Mouse (Mus musculus): ENCODE results near the gene Papolb. TPM values are rescaled to one million over a fixed set of nuclear protein-coding genes. Genes with fewer than 3 reads are reported as not detected.

Gene Papolb
- total and polyA plus RNA-seq, 2 experiments from 2014 or later = 0.14 to 0.66 TPM

- Histone ChIP-seq H3K4me2 (ENCODE audit: low read depth, low read length, poor library complexity, severe bottlenecking) (no peak overlapping the region), H3K9me3 (ENCODE audit: low read length) (no peaks in the 10 kb centered on the region), H3K27me3 (ENCODE audit: insufficient read depth, low read length) (no peaks in the 10 kb centered on the region), H3K4me3 (ENCODE audit: low read depth, low read length) (no peak overlapping the region), H3K27ac (ENCODE audit: low read depth, low read length) (peak overlapping the region; percentile 4; the same call in 1 of the 2 replicates), H3K9ac (replicated peaks; ENCODE audit: low read length, poor library complexity, severe bottlenecking) (no peak overlapping the region), H3K4me1 (ENCODE audit: insufficient read depth, low read length) (no peaks in the 10 kb centered on the region), H3K36me3 (ENCODE audit: insufficient read depth, low read length) (no peaks in the 10 kb centered on the region)
- ATAC-seq (ENCODE audit: low FRiP score) (peak; percentile 76), DNase-seq (ENCODE audit: low spot score) (peak; percentile 92)
- WGBS = 27% methylated on average over 10 of the region's 21 CpGs
- peak; percentile 94 for TF ChIP-seq CTCF (IDR thresholded peaks at IDR 0.05)
Measured at GRCm38 (mm10) chr5:142557397-142558067, 27.7 kb upstream of the Papolb start.

- Histone ChIP-seq H3K27ac (ENCODE audit: low read depth, low read length) (no peak overlapping the region), H3K9ac (replicated peaks; ENCODE audit: low read length, poor library complexity, severe bottlenecking) (no peak overlapping the region), H3K36me3 (ENCODE audit: insufficient read depth, low read length) (no peaks in the 10 kb centered on the region), H3K9me3 (ENCODE audit: low read length) (no peaks in the 10 kb centered on the region), H3K27me3 (ENCODE audit: insufficient read depth, low read length) (no peaks in the 10 kb centered on the region), H3K4me1 (ENCODE audit: insufficient read depth, low read length) (no peaks in the 10 kb centered on the region), H3K4me3 (ENCODE audit: low read depth, low read length) (no peak overlapping the region), H3K4me2 (ENCODE audit: low read depth, low read length, poor library complexity, severe bottlenecking) (no peak overlapping the region)
- TF ChIP-seq CTCF (IDR thresholded peaks at IDR 0.05) = no peak
- no peak for DNase-seq (ENCODE audit: low spot score)
- WGBS = 84% methylated on average over 4 of the region's 4 CpGs
- no peak for ATAC-seq (ENCODE audit: low FRiP score)
Measured at GRCm38 (mm10) chr5:142556721-142557120, 26.8 kb upstream of the Papolb start.

GRCm38 (mm10) chr5:142555866-142556265 lies 26.0 kb upstream of the Papolb start:
- H3K27me3 ChIP-seq (ENCODE audit: insufficient read depth, low read length) = no peaks in the 10 kb centered on the region
- no peaks in the 10 kb centered on the region for H3K36me3 ChIP-seq (ENCODE audit: insufficient read depth, low read length)
- H3K4me3 ChIP-seq (ENCODE audit: low read depth, low read length) = no peak overlapping the region
- H3K27ac ChIP-seq (ENCODE audit: low read depth, low read length) = no peak overlapping the region
- H3K4me1 ChIP-seq (ENCODE audit: insufficient read depth, low read length) = no peaks in the 10 kb centered on the region
- H3K4me2 ChIP-seq (ENCODE audit: low read depth, low read length, poor library complexity, severe bottlenecking) = no peak overlapping the region
- no peaks in the 10 kb centered on the region for H3K9me3 ChIP-seq (ENCODE audit: low read length)
- no peak overlapping the region for H3K9ac ChIP-seq (replicated peaks; ENCODE audit: low read length, poor library complexity, severe bottlenecking)
- DNase-seq (ENCODE audit: low spot score) (no peak), ATAC-seq (ENCODE audit: low FRiP score) (no peak)
- WGBS = 80% methylated on average over 5 of the region's 5 CpGs
- no peak for TF ChIP-seq CTCF (IDR thresholded peaks at IDR 0.05)

- peak within 1 kb of the TSS; percentile 93 for H3K4me2 ChIP-seq (ENCODE audit: low read depth, low read length, poor library complexity, severe bottlenecking)
- 2% methylated on average over 74 of the region's 80 CpGs for WGBS
- H3K4me3 ChIP-seq (ENCODE audit: low read depth, low read length) = peak within 1 kb of the TSS; percentile 69
- DNase-seq (ENCODE audit: low spot score) (peak; percentile 99), ATAC-seq (ENCODE audit: low FRiP score) (peak; percentile 94)
- H3K9me3 ChIP-seq (ENCODE audit: low read length) = no peaks in the 10 kb centered on the region
- H3K36me3 ChIP-seq (ENCODE audit: insufficient read depth, low read length) = no peaks in the 10 kb centered on the region
- H3K4me1 ChIP-seq (ENCODE audit: insufficient read depth, low read length) = 0 out of 2 replicates have a peak, but pooled peaks cover 6% of the 10 kb centered on the region
- H3K27ac ChIP-seq (ENCODE audit: low read depth, low read length) = peak within 1 kb of the TSS; percentile 69
- H3K9ac ChIP-seq (replicated peaks; ENCODE audit: low read length, poor library complexity, severe bottlenecking) = peak within 1 kb of the TSS; percentile 64
- TF ChIP-seq CTCF (IDR thresholded peaks at IDR 0.05) = peak; percentile 93
- H3K27me3 ChIP-seq (ENCODE audit: insufficient read depth, low read length) = no peaks in the 10 kb centered on the region
Measured at GRCm38 (mm10) chr5:142550706-142551652, 21.1 kb upstream of the Papolb start, which contains the start of gene Radil. Radil (minus strand) TSS chr5:142551098.

- Histone ChIP-seq H3K36me3 (ENCODE audit: insufficient read depth, low read length) (no peaks in the 10 kb centered on the region), H3K27me3 (ENCODE audit: insufficient read depth, low read length) (no peaks in the 10 kb centered on the region), H3K4me2 (ENCODE audit: low read depth, low read length, poor library complexity, severe bottlenecking) (peak overlapping the region; percentile 93), H3K27ac (ENCODE audit: low read depth, low read length) (peak overlapping the region; percentile 69), H3K9me3 (ENCODE audit: low read length) (no peaks in the 10 kb centered on the region), H3K4me1 (ENCODE audit: insufficient read depth, low read length) (0 out of 2 replicates have a peak, but pooled peaks cover 6% of the 10 kb centered on the region), H3K9ac (replicated peaks; ENCODE audit: low read length, poor library complexity, severe bottlenecking) (peak overlapping the region; percentile 64), H3K4me3 (ENCODE audit: low read depth, low read length) (peak overlapping the region; percentile 69)
- DNase-seq (ENCODE audit: low spot score) (peak; percentile 37), ATAC-seq (ENCODE audit: low FRiP score) (peak; percentile 31; the same call in 1 of the 2 replicates)
- WGBS = 2% methylated on average over 31 of the region's 31 CpGs
- no peak for TF ChIP-seq CTCF (IDR thresholded peaks at IDR 0.05)
Measured at GRCm38 (mm10) chr5:142549961-142550705, 20.3 kb upstream of the Papolb start.
